Mouse (Mus musculus): Measurements from ENCODE around the gene Aig1. TPM values are rescaled to one million over a fixed set of nuclear protein-coding genes. Genes with fewer than 3 reads are reported as not detected.

The Aig1 gene
- polyA plus RNA-seq, 1 experiment from 2014 or later, result 27.4 TPM

- Histone ChIP-seq H3K9me3 (ENCODE audit: control insufficient read depth, low read length) (no peaks in the 10 kb centered on the region), H3K4me2 (no peak overlapping the region), H3K4me3 (ENCODE audit: low read depth, low read length) (no peak overlapping the region), H3K27me3 (ENCODE audit: control insufficient read depth, insufficient read depth, low read length) (no peaks in the 10 kb centered on the region), H3K27ac (ENCODE audit: low read depth, low read length) (no peak overlapping the region), H3K9ac (ENCODE audit: low read length) (no peak overlapping the region), H3K36me3 (ENCODE audit: control insufficient read depth, insufficient read depth, low read length) (no peaks in the 10 kb centered on the region), H3K4me1 (ENCODE audit: control insufficient read depth, insufficient read depth, low read length) (peaks cover 7% of the 10 kb centered on the region; the same call in 1 of the 2 replicates)
- 85% methylated on average over 2 of the region's 2 CpGs for WGBS
- DNase-seq (ENCODE audit: low spot score, missing footprints), result peak; percentile 51
- no peak for ATAC-seq (ENCODE audit: low FRiP score)
Measured at GRCm38 (mm10) chr10:13713116-13713515, 155.7 kb downstream of the Aig1 start.

DNA sequence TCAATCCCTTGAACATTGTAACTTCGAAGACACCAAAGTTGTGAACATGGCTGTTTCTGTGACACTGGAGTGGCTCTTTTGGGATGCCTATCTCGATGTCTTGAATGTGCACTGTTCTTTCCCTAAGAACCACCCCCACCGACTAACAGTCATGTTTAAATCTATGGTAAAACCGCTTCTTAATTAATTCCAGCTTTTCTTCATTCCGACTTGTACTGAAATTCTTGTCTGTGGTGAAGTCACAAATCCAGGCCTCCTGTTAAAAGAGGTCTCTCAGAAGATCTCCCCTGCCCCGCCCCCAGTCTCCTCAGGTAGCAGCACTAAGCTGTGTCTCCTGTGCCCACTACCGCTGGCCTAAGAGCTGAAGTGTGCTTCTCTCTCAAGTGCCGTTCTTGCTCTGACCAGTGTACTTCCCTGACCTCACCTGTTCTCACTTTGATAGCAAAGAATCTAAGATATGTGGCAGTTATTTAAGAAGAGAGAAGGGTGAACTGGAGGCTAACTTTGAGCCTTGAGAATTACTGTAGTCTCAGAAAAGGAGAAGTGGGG lies 157.4 kb downstream of the Aig1 start:
- Histone ChIP-seq H3K4me2 (no peak overlapping the region), H3K9me3 (ENCODE audit: control insufficient read depth, low read length) (no peaks in the 10 kb centered on the region), H3K27ac (ENCODE audit: low read depth, low read length) (no peak overlapping the region), H3K27me3 (ENCODE audit: control insufficient read depth, insufficient read depth, low read length) (no peaks in the 10 kb centered on the region), H3K9ac (ENCODE audit: low read length) (no peak overlapping the region), H3K4me3 (ENCODE audit: low read depth, low read length) (no peak overlapping the region), H3K4me1 (ENCODE audit: control insufficient read depth, insufficient read depth, low read length) (peaks cover 7% of the 10 kb centered on the region; the same call in 1 of the 2 replicates), H3K36me3 (ENCODE audit: control insufficient read depth, insufficient read depth, low read length) (no peaks in the 10 kb centered on the region)
- WGBS, result 85% methylated on average over 8 of the region's 8 CpGs
- DNase-seq (ENCODE audit: low spot score, missing footprints) (peak; percentile 33), ATAC-seq (ENCODE audit: low FRiP score) (no peak)

DNA sequence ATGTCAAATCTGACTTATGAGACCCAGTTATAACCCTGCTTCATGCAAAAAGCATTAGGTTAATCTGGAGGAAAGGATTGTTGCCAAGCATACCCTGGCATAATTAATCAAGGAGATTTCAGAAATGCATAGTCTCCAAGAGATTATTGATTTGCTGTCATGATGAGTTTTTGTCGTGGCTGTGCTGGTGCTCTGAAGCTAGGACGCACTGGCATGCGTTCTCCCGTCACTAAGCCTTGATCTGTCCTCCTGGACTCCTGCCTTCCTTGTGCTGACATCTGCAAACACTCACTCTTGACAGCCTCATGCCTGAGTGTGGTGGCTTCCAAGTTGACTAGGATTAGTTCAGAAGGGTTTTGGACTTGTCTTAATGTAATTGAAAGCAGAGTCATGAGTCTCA lies 163.0 kb downstream of the Aig1 start:
- no peaks in the 10 kb centered on the region for H3K27me3 ChIP-seq (ENCODE audit: control insufficient read depth, insufficient read depth, low read length)
- H3K9me3 ChIP-seq (ENCODE audit: control insufficient read depth, low read length), result no peaks in the 10 kb centered on the region
- no peak overlapping the region for H3K27ac ChIP-seq (ENCODE audit: low read depth, low read length)
- no peak overlapping the region for H3K9ac ChIP-seq (ENCODE audit: low read length)
- WGBS, result 70% methylated on average over 4 of the region's 4 CpGs
- no peak overlapping the region for H3K4me3 ChIP-seq (ENCODE audit: low read depth, low read length)
- no peaks in the 10 kb centered on the region for H3K36me3 ChIP-seq (ENCODE audit: control insufficient read depth, insufficient read depth, low read length)
- peak; percentile 75 for DNase-seq (ENCODE audit: low spot score, missing footprints)
- no peaks in the 10 kb centered on the region for H3K4me1 ChIP-seq (ENCODE audit: control insufficient read depth, insufficient read depth, low read length)
- peak; percentile 58 for ATAC-seq (ENCODE audit: low FRiP score)
- H3K4me2 ChIP-seq, result no peak overlapping the region

DNA sequence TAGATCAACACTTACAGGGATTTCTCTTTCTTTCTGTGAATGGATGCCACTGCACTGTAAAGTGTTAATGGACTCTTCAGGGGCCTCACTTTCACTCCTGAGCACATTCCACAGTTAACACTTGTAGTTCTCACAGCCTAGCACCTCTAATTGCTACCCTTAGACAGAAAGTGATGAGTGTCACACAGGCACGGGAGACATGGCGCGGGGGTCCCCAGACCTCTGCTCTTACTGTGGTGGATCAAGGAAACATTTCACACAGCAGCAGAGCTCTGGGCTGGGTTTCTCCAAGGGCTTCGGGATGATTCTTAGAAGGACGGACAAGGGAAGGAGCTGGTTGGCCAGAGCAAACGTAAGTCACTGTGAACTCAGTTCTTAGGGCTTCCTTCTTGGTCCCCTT lies 166.1 kb downstream of the Aig1 start:
- Histone ChIP-seq H3K36me3 (ENCODE audit: control insufficient read depth, insufficient read depth, low read length) (no peaks in the 10 kb centered on the region), H3K4me2 (no peak overlapping the region), H3K4me3 (ENCODE audit: low read depth, low read length) (no peak overlapping the region), H3K27me3 (ENCODE audit: control insufficient read depth, insufficient read depth, low read length) (no peaks in the 10 kb centered on the region), H3K9me3 (ENCODE audit: control insufficient read depth, low read length) (no peaks in the 10 kb centered on the region), H3K9ac (ENCODE audit: low read length) (no peak overlapping the region), H3K27ac (ENCODE audit: low read depth, low read length) (no peak overlapping the region), H3K4me1 (ENCODE audit: control insufficient read depth, insufficient read depth, low read length) (no peaks in the 10 kb centered on the region)
- WGBS, result 83% methylated on average over 6 of the region's 6 CpGs
- no peak for ATAC-seq (ENCODE audit: low FRiP score)
- DNase-seq (ENCODE audit: low spot score, missing footprints), result peak; percentile 61

GRCm38 (mm10) chr10:13702043-13702442 lies 166.7 kb downstream of the Aig1 start:
- Histone ChIP-seq H3K36me3 (ENCODE audit: control insufficient read depth, insufficient read depth, low read length) (no peaks in the 10 kb centered on the region), H3K4me2 (no peak overlapping the region), H3K9me3 (ENCODE audit: control insufficient read depth, low read length) (no peaks in the 10 kb centered on the region), H3K4me3 (ENCODE audit: low read depth, low read length) (no peak overlapping the region), H3K27ac (ENCODE audit: low read depth, low read length) (no peak overlapping the region), H3K27me3 (ENCODE audit: control insufficient read depth, insufficient read depth, low read length) (no peaks in the 10 kb centered on the region), H3K4me1 (ENCODE audit: control insufficient read depth, insufficient read depth, low read length) (no peaks in the 10 kb centered on the region), H3K9ac (ENCODE audit: low read length) (no peak overlapping the region)
- 73% methylated on average over 8 of the region's 8 CpGs for WGBS
- DNase-seq (ENCODE audit: low spot score, missing footprints) (peak; percentile 17), ATAC-seq (ENCODE audit: low FRiP score) (no peak)

DNA sequence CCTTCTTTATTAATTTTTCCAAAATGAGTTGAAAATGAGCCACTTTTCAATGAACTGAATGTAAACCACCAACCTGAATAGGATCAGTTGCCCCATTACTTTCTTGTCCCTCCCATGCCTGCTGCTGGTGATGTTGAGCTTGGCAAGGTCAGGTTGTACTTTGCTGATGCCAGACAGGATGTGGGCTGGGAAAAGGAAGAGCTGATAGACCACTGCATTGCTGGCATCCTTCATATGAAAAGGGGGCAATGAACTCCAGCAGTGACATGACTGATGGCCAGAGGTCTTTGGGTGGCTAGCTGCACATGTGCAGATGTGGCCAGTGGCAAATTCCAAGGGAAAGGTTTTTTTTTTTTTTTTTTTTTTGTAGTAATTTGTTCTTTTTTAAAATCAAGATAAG lies 172.5 kb downstream of the Aig1 start:
- DNase-seq (ENCODE audit: low spot score, missing footprints) (peak; percentile 19), ATAC-seq (ENCODE audit: low FRiP score) (no peak)
- H3K9me3 ChIP-seq (ENCODE audit: control insufficient read depth, low read length), result no peaks in the 10 kb centered on the region
- no peaks in the 10 kb centered on the region for H3K4me1 ChIP-seq (ENCODE audit: control insufficient read depth, insufficient read depth, low read length)
- H3K9ac ChIP-seq (ENCODE audit: low read length), result no peak overlapping the region
- H3K36me3 ChIP-seq (ENCODE audit: control insufficient read depth, insufficient read depth, low read length), result no peaks in the 10 kb centered on the region
- H3K4me3 ChIP-seq (ENCODE audit: low read depth, low read length), result no peak overlapping the region
- H3K27me3 ChIP-seq (ENCODE audit: control insufficient read depth, insufficient read depth, low read length), result no peaks in the 10 kb centered on the region
- H3K27ac ChIP-seq (ENCODE audit: low read depth, low read length), result no peak overlapping the region
- H3K4me2 ChIP-seq, result no peak overlapping the region

DNA sequence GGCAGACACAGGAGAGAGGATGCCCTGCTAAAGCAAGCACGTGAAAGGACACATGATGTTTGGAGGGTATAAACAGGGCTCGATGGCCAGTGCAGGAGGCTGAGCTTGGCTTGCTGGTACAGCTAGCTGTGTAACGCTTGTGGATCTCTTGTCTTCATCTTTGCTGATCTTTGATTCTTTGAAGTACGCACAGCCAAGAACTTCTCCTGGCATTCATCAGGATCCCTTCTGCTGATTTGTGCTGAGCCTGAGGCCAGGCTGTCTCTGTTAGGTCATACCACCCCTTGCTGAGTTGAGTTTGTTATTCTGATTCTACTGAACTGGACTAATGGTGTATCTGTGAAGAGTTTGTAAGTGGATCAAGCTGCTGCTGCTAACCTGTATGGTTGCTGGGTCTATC lies 175.5 kb downstream of the Aig1 start:
- no peak for ATAC-seq (ENCODE audit: low FRiP score)
- H3K27ac ChIP-seq (ENCODE audit: low read depth, low read length), result no peak overlapping the region

GRCm38 (mm10) chr10:13690773-13691172 lies 178.0 kb downstream of the Aig1 start:
- no peak for ATAC-seq (ENCODE audit: low FRiP score)
- H3K27me3 ChIP-seq (ENCODE audit: control insufficient read depth, insufficient read depth, low read length), result no peaks in the 10 kb centered on the region
- no peaks in the 10 kb centered on the region for H3K9me3 ChIP-seq (ENCODE audit: control insufficient read depth, low read length)
- DNase-seq (ENCODE audit: low spot score, missing footprints), result no peak
- H3K27ac ChIP-seq (ENCODE audit: low read depth, low read length), result no peak overlapping the region
- no peak overlapping the region for H3K9ac ChIP-seq (ENCODE audit: low read length)
- no peaks in the 10 kb centered on the region for H3K4me1 ChIP-seq (ENCODE audit: control insufficient read depth, insufficient read depth, low read length)
- no peak overlapping the region for H3K4me3 ChIP-seq (ENCODE audit: low read depth, low read length)
- H3K4me2 ChIP-seq, result no peak overlapping the region
- H3K36me3 ChIP-seq (ENCODE audit: control insufficient read depth, insufficient read depth, low read length), result no peaks in the 10 kb centered on the region
- 89% methylated on average over 5 of the region's 5 CpGs for WGBS

More for the DNA sequence above, 175.5 kb downstream of the Aig1 start:
- DNase-seq (ENCODE audit: low spot score, missing footprints), result peak; percentile 51
- H3K4me3 ChIP-seq (ENCODE audit: low read depth, low read length), result no peak overlapping the region
- WGBS, result 88% methylated on average over 4 of the region's 4 CpGs
- H3K9ac ChIP-seq (ENCODE audit: low read length), result no peak overlapping the region
- H3K27me3 ChIP-seq (ENCODE audit: control insufficient read depth, insufficient read depth, low read length), result no peaks in the 10 kb centered on the region
- no peaks in the 10 kb centered on the region for H3K9me3 ChIP-seq (ENCODE audit: control insufficient read depth, low read length)
- no peak overlapping the region for H3K4me2 ChIP-seq
- no peaks in the 10 kb centered on the region for H3K36me3 ChIP-seq (ENCODE audit: control insufficient read depth, insufficient read depth, low read length)
- H3K4me1 ChIP-seq (ENCODE audit: control insufficient read depth, insufficient read depth, low read length), result no peaks in the 10 kb centered on the region

DNA sequence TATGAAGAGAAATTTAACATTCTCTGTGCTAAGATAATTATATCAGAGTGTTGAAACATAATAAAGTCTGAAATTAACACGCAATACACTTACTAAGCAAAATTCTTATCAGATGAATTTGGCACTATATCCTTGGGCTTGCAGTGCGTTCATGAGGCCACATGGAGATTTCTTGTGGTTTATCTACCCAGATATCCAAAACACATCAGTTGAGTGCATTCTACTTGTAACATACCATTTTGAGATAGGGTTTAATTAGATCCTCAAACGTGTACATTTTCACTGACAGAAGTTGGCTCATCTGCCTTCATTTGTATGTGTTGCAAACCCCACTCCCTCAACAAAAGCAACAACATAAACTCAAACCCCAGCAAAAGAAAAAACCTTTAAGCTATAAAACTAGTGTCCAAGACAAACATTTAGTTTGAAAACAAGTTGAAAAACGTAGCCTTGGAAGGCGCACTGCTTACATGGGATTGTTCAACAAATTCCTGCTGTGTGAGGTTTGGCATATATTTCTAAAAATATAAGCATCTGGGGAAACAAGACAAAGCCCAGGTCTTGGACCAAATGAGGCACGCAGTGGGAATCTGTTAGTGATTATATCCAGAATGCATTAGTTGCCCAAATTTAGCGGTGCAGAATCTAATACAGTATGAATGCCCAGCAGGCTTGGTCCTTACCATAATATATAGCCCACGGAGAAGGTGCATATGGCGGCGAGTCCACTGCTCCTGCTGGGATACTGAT lies 178.8 kb downstream of the Aig1 start:
- Histone ChIP-seq H3K9ac (ENCODE audit: low read length) (no peak overlapping the region), H3K4me3 (ENCODE audit: low read depth, low read length) (no peak overlapping the region), H3K27me3 (ENCODE audit: control insufficient read depth, insufficient read depth, low read length) (no peaks in the 10 kb centered on the region), H3K4me1 (ENCODE audit: control insufficient read depth, insufficient read depth, low read length) (no peaks in the 10 kb centered on the region), H3K9me3 (ENCODE audit: control insufficient read depth, low read length) (no peaks in the 10 kb centered on the region), H3K36me3 (ENCODE audit: control insufficient read depth, insufficient read depth, low read length) (no peaks in the 10 kb centered on the region), H3K27ac (ENCODE audit: low read depth, low read length) (no peak overlapping the region), H3K4me2 (no peak overlapping the region)
- WGBS, result 93% methylated on average over 10 of the region's 10 CpGs
- DNase-seq (ENCODE audit: low spot score, missing footprints), result peak; percentile 68
- no peak for ATAC-seq (ENCODE audit: low FRiP score)
